Mouse (Mus musculus): ENCODE data around the gene Acot12. TPM values are rescaled to one million over a fixed set of nuclear protein-coding genes. Genes with fewer than 3 reads are reported as not detected.

The Acot12 gene
- polyA plus RNA-seq, 1 experiment from 2014 or later, result 0.18 TPM

GRCm38 (mm10) chr13:91792035-91792434, 50.7 kb downstream of the Acot12 start:
- Histone ChIP-seq H3K4me2 (replicated peaks; ENCODE audit: low read depth) (no peak overlapping the region), H3K4me1 (replicated peaks; ENCODE audit: control insufficient read depth, insufficient read depth) (no peaks in the 10 kb centered on the region), H3K9me3 (ENCODE audit: control insufficient read depth, low read length) (no peaks in the 10 kb centered on the region), H3K27me3 (ENCODE audit: control insufficient read depth, insufficient read depth, low read length) (no peaks in the 10 kb centered on the region), H3K9ac (ENCODE audit: low read length) (no peak overlapping the region), H3K27ac (replicated peaks) (no peak overlapping the region), H3K36me3 (ENCODE audit: control insufficient read depth, insufficient read depth, low read length) (no peaks in the 10 kb centered on the region; the same call in 1 of the 2 replicates), H3K4me3 (ENCODE audit: low read depth, low read length) (no peak overlapping the region)
- TF ChIP-seq EP300 (optimal IDR thresholded peaks at IDR 0.05) (no peak), CTCF (IDR thresholded peaks at IDR 0.05; ENCODE audit: low read depth) (no peak)
- 28% methylated on average over 1 of the region's 1 CpGs for WGBS
- DNase-seq (ENCODE audit: low spot score) (no peak), ATAC-seq (ENCODE audit: low FRiP score, low TSS enrichment) (no peak)

GRCm38 (mm10) chr13:91794926-91795436, 53.7 kb downstream of the Acot12 start:
- ATAC-seq (ENCODE audit: low FRiP score, low TSS enrichment) (no peak), DNase-seq (ENCODE audit: low spot score) (no peak)
- Histone ChIP-seq H3K27me3 (ENCODE audit: control insufficient read depth, insufficient read depth, low read length) (no peaks in the 10 kb centered on the region), H3K4me2 (replicated peaks; ENCODE audit: low read depth) (no peak overlapping the region), H3K27ac (replicated peaks) (no peak overlapping the region), H3K4me3 (ENCODE audit: low read depth, low read length) (no peak overlapping the region), H3K9ac (ENCODE audit: low read length) (no peak overlapping the region), H3K4me1 (replicated peaks; ENCODE audit: control insufficient read depth, insufficient read depth) (no peaks in the 10 kb centered on the region), H3K36me3 (ENCODE audit: control insufficient read depth, insufficient read depth, low read length) (peaks cover 20% of the 10 kb centered on the region), H3K9me3 (ENCODE audit: control insufficient read depth, low read length) (no peaks in the 10 kb centered on the region)
- no peak for TF ChIP-seq CTCF (IDR thresholded peaks at IDR 0.05; ENCODE audit: low read depth)
- no peak for TF ChIP-seq EP300 (optimal IDR thresholded peaks at IDR 0.05)
- 95% methylated on average over 13 of the region's 13 CpGs for WGBS

GRCm38 (mm10) chr13:91795593-91795992, 54.3 kb downstream of the Acot12 start:
- no peak for DNase-seq (ENCODE audit: low spot score)

GRCm38 (mm10) chr13:91796003-91796402, 54.7 kb downstream of the Acot12 start:
- no peak for DNase-seq (ENCODE audit: low spot score)
- TF ChIP-seq CTCF (IDR thresholded peaks at IDR 0.05; ENCODE audit: low read depth) (no peak), EP300 (optimal IDR thresholded peaks at IDR 0.05) (no peak)
- Histone ChIP-seq H3K9me3 (ENCODE audit: control insufficient read depth, low read length) (no peaks in the 10 kb centered on the region), H3K4me2 (replicated peaks; ENCODE audit: low read depth) (no peak overlapping the region), H3K27me3 (ENCODE audit: control insufficient read depth, insufficient read depth, low read length) (no peaks in the 10 kb centered on the region), H3K36me3 (ENCODE audit: control insufficient read depth, insufficient read depth, low read length) (peaks cover 23% of the 10 kb centered on the region), H3K4me1 (replicated peaks; ENCODE audit: control insufficient read depth, insufficient read depth) (no peaks in the 10 kb centered on the region), H3K4me3 (ENCODE audit: low read depth, low read length) (no peak overlapping the region), H3K9ac (ENCODE audit: low read length) (no peak overlapping the region), H3K27ac (replicated peaks) (no peak overlapping the region)
- 79% methylated on average over 6 of the region's 6 CpGs for WGBS
- no peak for ATAC-seq (ENCODE audit: low FRiP score, low TSS enrichment)

More at GRCm38 (mm10) chr13:91795593-91795992, 54.3 kb downstream of the Acot12 start:
- no peaks in the 10 kb centered on the region for H3K27me3 ChIP-seq (ENCODE audit: control insufficient read depth, insufficient read depth, low read length)
- TF ChIP-seq EP300 (optimal IDR thresholded peaks at IDR 0.05) (no peak), CTCF (IDR thresholded peaks at IDR 0.05; ENCODE audit: low read depth) (no peak)
- ATAC-seq (ENCODE audit: low FRiP score, low TSS enrichment), result no peak
- no peaks in the 10 kb centered on the region for H3K9me3 ChIP-seq (ENCODE audit: control insufficient read depth, low read length)
- H3K36me3 ChIP-seq (ENCODE audit: control insufficient read depth, insufficient read depth, low read length), result peaks cover 20% of the 10 kb centered on the region
- no peak overlapping the region for H3K27ac ChIP-seq (replicated peaks)
- no peaks in the 10 kb centered on the region for H3K4me1 ChIP-seq (replicated peaks; ENCODE audit: control insufficient read depth, insufficient read depth)
- H3K4me3 ChIP-seq (ENCODE audit: low read depth, low read length), result no peak overlapping the region
- no peak overlapping the region for H3K9ac ChIP-seq (ENCODE audit: low read length)
- WGBS, result 85% methylated on average over 10 of the region's 10 CpGs
- H3K4me2 ChIP-seq (replicated peaks; ENCODE audit: low read depth), result no peak overlapping the region

- ATAC-seq (ENCODE audit: low FRiP score, low TSS enrichment) (no peak), DNase-seq (ENCODE audit: low spot score) (no peak)
- H3K4me3 ChIP-seq (ENCODE audit: low read depth, low read length), result no peak overlapping the region
- H3K4me1 ChIP-seq (replicated peaks; ENCODE audit: control insufficient read depth, insufficient read depth), result no peaks in the 10 kb centered on the region
- no peaks in the 10 kb centered on the region for H3K27me3 ChIP-seq (ENCODE audit: control insufficient read depth, insufficient read depth, low read length)
- no peak overlapping the region for H3K27ac ChIP-seq (replicated peaks)
- H3K36me3 ChIP-seq (ENCODE audit: control insufficient read depth, insufficient read depth, low read length), result peaks cover 23% of the 10 kb centered on the region
- TF ChIP-seq EP300 (optimal IDR thresholded peaks at IDR 0.05) (no peak), CTCF (IDR thresholded peaks at IDR 0.05; ENCODE audit: low read depth) (no peak)
- no peaks in the 10 kb centered on the region for H3K9me3 ChIP-seq (ENCODE audit: control insufficient read depth, low read length)
- 89% methylated on average over 6 of the region's 6 CpGs for WGBS
- no peak overlapping the region for H3K9ac ChIP-seq (ENCODE audit: low read length)
- H3K4me2 ChIP-seq (replicated peaks; ENCODE audit: low read depth), result no peak overlapping the region
These were observed 55.6 kb downstream of the Acot12 start for GRCm38 (mm10) chr13:91796916-91797315.

- no peak for TF ChIP-seq EP300 (optimal IDR thresholded peaks at IDR 0.05)
- no peak for TF ChIP-seq CTCF (IDR thresholded peaks at IDR 0.05; ENCODE audit: low read depth)
- Histone ChIP-seq H3K4me2 (replicated peaks; ENCODE audit: low read depth) (no peak overlapping the region), H3K27ac (replicated peaks) (no peak overlapping the region), H3K9me3 (ENCODE audit: control insufficient read depth, low read length) (no peaks in the 10 kb centered on the region), H3K9ac (ENCODE audit: low read length) (no peak overlapping the region), H3K36me3 (ENCODE audit: control insufficient read depth, insufficient read depth, low read length) (peaks cover 23% of the 10 kb centered on the region), H3K4me1 (replicated peaks; ENCODE audit: control insufficient read depth, insufficient read depth) (no peaks in the 10 kb centered on the region), H3K27me3 (ENCODE audit: control insufficient read depth, insufficient read depth, low read length) (no peaks in the 10 kb centered on the region), H3K4me3 (ENCODE audit: low read depth, low read length) (no peak overlapping the region)
- 92% methylated on average over 10 of the region's 10 CpGs for WGBS
- ATAC-seq (ENCODE audit: low FRiP score, low TSS enrichment) (no peak), DNase-seq (ENCODE audit: low spot score) (no peak)
These were observed 56.1 kb downstream of the Acot12 start for GRCm38 (mm10) chr13:91797442-91797841.
